Mouse (Mus musculus) liver, postnatal 0 days (tissue): Measurements from ENCODE around the gene Birc5.

ENCODE experiments used
- CTCF ChIP-seq: sonication (generic); IDR thresholded peaks from 2 replicates; pipeline ENCODE4 v1.5.1; 2016; ENCODE audit warnings: antibody characterized with exemption, low read depth
- EP300 ChIP-seq: IDR thresholded peaks from 2 replicates; pipeline ENCODE4 v1.6.1; 2016; ENCODE audit warnings: antibody characterized with exemption, low read depth, mild to moderate bottlenecking

DNA sequence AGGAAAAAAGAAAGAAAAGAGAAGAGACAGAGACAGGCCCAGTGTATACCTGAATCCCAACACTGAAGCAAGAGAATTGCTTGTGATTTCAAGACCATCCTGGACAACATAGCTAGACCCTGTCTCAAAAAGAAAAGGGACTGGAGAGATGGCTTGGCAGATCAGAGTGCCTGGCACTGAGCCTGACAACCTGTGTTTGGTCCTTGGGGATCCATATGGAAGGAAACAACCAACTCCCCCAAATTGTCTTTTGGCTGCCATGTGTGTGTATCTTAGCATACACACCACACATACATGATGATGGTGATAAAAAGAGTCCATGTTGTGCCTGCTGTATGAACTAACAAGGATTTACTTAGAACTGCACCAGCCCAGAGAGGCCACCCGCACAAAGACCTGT is 10.0 kb upstream of the Birc5 start:
- TF ChIP-seq CTCF (no peak), EP300 (no peak)
